Mouse (Mus musculus): ENCODE measurements at regions not wholly inside any gene's neighbourhood (a gene's known extent, or its start where the extent isn't known, plus 50 kb on each side); places are given as distances from the start of the nearest gene placed in this dataset.

DNA sequence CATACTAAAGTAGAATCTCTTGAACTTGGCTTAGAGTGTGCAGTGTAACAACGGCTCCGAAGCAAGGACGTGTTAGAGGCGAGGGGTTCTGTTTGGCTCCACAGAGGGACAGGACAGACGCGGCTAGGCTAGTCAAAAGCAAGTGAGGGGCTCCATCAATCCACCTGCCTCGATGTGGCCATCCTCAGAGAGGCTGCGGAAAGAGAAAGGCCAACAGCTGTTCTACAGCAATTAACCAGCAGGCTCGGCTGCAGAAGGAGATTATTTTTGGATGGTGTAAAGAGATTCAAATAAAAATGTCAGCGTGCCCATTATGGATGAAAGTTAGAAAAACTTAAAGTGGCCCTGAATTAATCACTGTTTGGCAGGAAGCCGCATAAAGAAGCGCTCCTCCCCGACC is 221.0 kb upstream of the Irx5 start:
- H3K79me2 ChIP-seq (ENCODE audit: control insufficient read depth, insufficient read depth): no peaks in the 10 kb centered on the region
- H3K27me3 ChIP-seq (ENCODE audit: control insufficient read depth, insufficient read depth, insufficient read length): no peaks in the 10 kb centered on the region
- H3K36me3 ChIP-seq (ENCODE audit: control insufficient read depth, insufficient read depth): no peaks in the 10 kb centered on the region
- no peak overlapping the region for H3ac ChIP-seq (ENCODE audit: control insufficient read depth, insufficient read length, low read depth)
- H3K4me3 ChIP-seq (ENCODE audit: insufficient read depth, poor library complexity, severe bottlenecking): no peak overlapping the region
- no peak for TF ChIP-seq CTCF (IDR thresholded peaks at IDR 0.05; ENCODE audit: control insufficient read depth, insufficient read depth, insufficient read length)
- TF ChIP-seq MAX (IDR thresholded peaks at IDR 0.05): no peak
- no peak for TF ChIP-seq MYOG (IDR thresholded peaks at IDR 0.05; ENCODE audit: control insufficient read depth, extremely low read depth, insufficient read length)
- TF ChIP-seq FOSL1 (IDR thresholded peaks at IDR 0.05; ENCODE audit: insufficient read depth, low read length, poor library complexity, severe bottlenecking): no peak
- TF ChIP-seq MYOD1 (IDR thresholded peaks at IDR 0.05; ENCODE audit: control insufficient read depth, insufficient read length, low read depth): no peak
- TF ChIP-seq USF1 (IDR thresholded peaks at IDR 0.05; ENCODE audit: low read depth): no peak
- TF ChIP-seq CEBPB (IDR thresholded peaks at IDR 0.05; ENCODE audit: low read depth): no peak
- H3K79me3 ChIP-seq (ENCODE audit: low read depth): no peaks in the 10 kb centered on the region

GRCm38 (mm10) chr8:92134434-92134833 is 223.0 kb upstream of the Irx5 start:
- Histone ChIP-seq H3K79me3 (ENCODE audit: low read depth) (no peaks in the 10 kb centered on the region), H3ac (ENCODE audit: control insufficient read depth, insufficient read length, low read depth) (no peak overlapping the region), H3K27me3 (ENCODE audit: control insufficient read depth, insufficient read depth, insufficient read length) (no peaks in the 10 kb centered on the region), H3K4me3 (ENCODE audit: insufficient read depth, poor library complexity, severe bottlenecking) (no peak overlapping the region), H3K79me2 (ENCODE audit: control insufficient read depth, insufficient read depth) (no peaks in the 10 kb centered on the region), H3K36me3 (ENCODE audit: control insufficient read depth, insufficient read depth) (no peaks in the 10 kb centered on the region)
- TF ChIP-seq FOSL1 (IDR thresholded peaks at IDR 0.05; ENCODE audit: insufficient read depth, low read length, poor library complexity, severe bottlenecking): no peak
- no peak for TF ChIP-seq CEBPB (IDR thresholded peaks at IDR 0.05; ENCODE audit: low read depth)
- TF ChIP-seq CTCF (IDR thresholded peaks at IDR 0.05; ENCODE audit: control insufficient read depth, insufficient read depth, insufficient read length): no peak
- TF ChIP-seq MYOD1 (IDR thresholded peaks at IDR 0.05; ENCODE audit: control insufficient read depth, insufficient read length, low read depth): no peak
- TF ChIP-seq MYOG (IDR thresholded peaks at IDR 0.05; ENCODE audit: control insufficient read depth, extremely low read depth, insufficient read length): no peak
- no peak for TF ChIP-seq MAX (IDR thresholded peaks at IDR 0.05)
- no peak for TF ChIP-seq USF1 (IDR thresholded peaks at IDR 0.05; ENCODE audit: low read depth)

GRCm38 (mm10) chr8:92133484-92134406 is 223.7 kb upstream of the Irx5 start:
- Histone ChIP-seq H3K79me2 (ENCODE audit: control insufficient read depth, insufficient read depth) (no peaks in the 10 kb centered on the region), H3K36me3 (ENCODE audit: control insufficient read depth, insufficient read depth) (no peaks in the 10 kb centered on the region), H3K4me3 (ENCODE audit: insufficient read depth, poor library complexity, severe bottlenecking) (no peak overlapping the region), H3K79me3 (ENCODE audit: low read depth) (no peaks in the 10 kb centered on the region), H3ac (ENCODE audit: control insufficient read depth, insufficient read length, low read depth) (no peak overlapping the region), H3K27me3 (ENCODE audit: control insufficient read depth, insufficient read depth, insufficient read length) (no peaks in the 10 kb centered on the region)
- TF ChIP-seq MYOG (IDR thresholded peaks at IDR 0.05; ENCODE audit: control insufficient read depth, extremely low read depth, insufficient read length): no peak
- no peak for TF ChIP-seq USF1 (IDR thresholded peaks at IDR 0.05; ENCODE audit: low read depth)
- no peak for TF ChIP-seq MYOD1 (IDR thresholded peaks at IDR 0.05; ENCODE audit: control insufficient read depth, insufficient read length, low read depth)
- TF ChIP-seq FOSL1 (IDR thresholded peaks at IDR 0.05; ENCODE audit: insufficient read depth, low read length, poor library complexity, severe bottlenecking): no peak
- TF ChIP-seq CEBPB (IDR thresholded peaks at IDR 0.05; ENCODE audit: low read depth): no peak
- TF ChIP-seq CTCF (IDR thresholded peaks at IDR 0.05; ENCODE audit: control insufficient read depth, insufficient read depth, insufficient read length): no peak
- no peak for TF ChIP-seq MAX (IDR thresholded peaks at IDR 0.05)

GRCm38 (mm10) chr8:92132949-92133348 is 224.5 kb upstream of the Irx5 start:
- no peak for TF ChIP-seq FOSL1 (IDR thresholded peaks at IDR 0.05; ENCODE audit: insufficient read depth, low read length, poor library complexity, severe bottlenecking)
- TF ChIP-seq CTCF (IDR thresholded peaks at IDR 0.05; ENCODE audit: control insufficient read depth, insufficient read depth, insufficient read length): no peak
- no peak for TF ChIP-seq MYOG (IDR thresholded peaks at IDR 0.05; ENCODE audit: control insufficient read depth, extremely low read depth, insufficient read length)
- no peak for TF ChIP-seq MYOD1 (IDR thresholded peaks at IDR 0.05; ENCODE audit: control insufficient read depth, insufficient read length, low read depth)
- TF ChIP-seq MAX (IDR thresholded peaks at IDR 0.05): no peak
- TF ChIP-seq CEBPB (IDR thresholded peaks at IDR 0.05; ENCODE audit: low read depth): no peak
- no peak for TF ChIP-seq USF1 (IDR thresholded peaks at IDR 0.05; ENCODE audit: low read depth)
- Histone ChIP-seq H3K27me3 (ENCODE audit: control insufficient read depth, insufficient read depth, insufficient read length) (no peaks in the 10 kb centered on the region), H3K4me3 (ENCODE audit: insufficient read depth, poor library complexity, severe bottlenecking) (no peak overlapping the region), H3ac (ENCODE audit: control insufficient read depth, insufficient read length, low read depth) (no peak overlapping the region), H3K36me3 (ENCODE audit: control insufficient read depth, insufficient read depth) (no peaks in the 10 kb centered on the region), H3K79me2 (ENCODE audit: control insufficient read depth, insufficient read depth) (no peaks in the 10 kb centered on the region), H3K79me3 (ENCODE audit: low read depth) (no peaks in the 10 kb centered on the region)

- no peaks in the 10 kb centered on the region for H3K27me3 ChIP-seq (ENCODE audit: control insufficient read depth, insufficient read depth, insufficient read length)
- H3ac ChIP-seq (ENCODE audit: control insufficient read depth, insufficient read length, low read depth): no peak overlapping the region
- H3K79me3 ChIP-seq (ENCODE audit: low read depth): no peaks in the 10 kb centered on the region
- no peaks in the 10 kb centered on the region for H3K79me2 ChIP-seq (ENCODE audit: control insufficient read depth, insufficient read depth)
- TF ChIP-seq MAX (IDR thresholded peaks at IDR 0.05): no peak
- no peak for TF ChIP-seq CTCF (IDR thresholded peaks at IDR 0.05; ENCODE audit: control insufficient read depth, insufficient read depth, insufficient read length)
- no peak for TF ChIP-seq USF1 (IDR thresholded peaks at IDR 0.05; ENCODE audit: low read depth)
- no peak for TF ChIP-seq MYOG (IDR thresholded peaks at IDR 0.05; ENCODE audit: control insufficient read depth, extremely low read depth, insufficient read length)
- no peak for TF ChIP-seq FOSL1 (IDR thresholded peaks at IDR 0.05; ENCODE audit: insufficient read depth, low read length, poor library complexity, severe bottlenecking)
- no peak for TF ChIP-seq CEBPB (IDR thresholded peaks at IDR 0.05; ENCODE audit: low read depth)
- no peak for TF ChIP-seq MYOD1 (IDR thresholded peaks at IDR 0.05; ENCODE audit: control insufficient read depth, insufficient read length, low read depth)
- no peak overlapping the region for H3K4me3 ChIP-seq (ENCODE audit: insufficient read depth, poor library complexity, severe bottlenecking)
- H3K36me3 ChIP-seq (ENCODE audit: control insufficient read depth, insufficient read depth): no peaks in the 10 kb centered on the region
Observed at GRCm38 (mm10) chr8:92132526-92132925, 224.9 kb upstream of the Irx5 start.

Measured in C2C12 (cell line).